ENCODE assay signal across 9 mouse cellular contexts in the genomic region with DNA sequence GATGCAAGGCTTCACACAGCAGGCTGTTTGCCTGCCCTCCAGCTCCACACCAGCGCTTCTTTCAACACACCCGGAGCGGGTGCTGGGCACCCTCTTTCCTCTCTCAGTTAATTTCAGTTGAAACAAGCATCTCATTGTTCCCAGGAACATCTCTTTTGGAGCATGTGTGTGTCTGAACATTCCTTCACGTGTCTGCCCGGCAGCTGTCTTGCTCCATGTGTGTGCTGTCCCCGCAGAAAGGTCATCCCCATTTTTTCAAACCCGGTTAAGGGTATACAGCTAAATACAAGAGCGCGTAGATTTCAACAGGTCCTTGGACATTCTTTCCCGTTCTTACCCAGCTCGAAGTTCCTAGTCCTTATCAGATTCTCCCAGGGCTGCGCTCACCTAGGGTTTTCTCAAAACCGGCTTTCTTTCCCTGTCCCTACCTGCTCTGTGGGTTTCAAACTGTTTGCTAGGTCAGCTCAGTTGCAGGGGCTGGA.
DNase-seq lines count a peak whose midpoint lies in the region; ATAC-seq lines count a peak whose summit lies in the region.
"Had no signal": no experiment of that assay in that cellular context is flagged by ENCODE, and none has a peak within 500 bp of the region (broad histone marks: within the 10 kb centered on the region; RNA-seq: fewer than 3 reads in every experiment).

No protein-coding gene starts in this region.

- H3K4me3 ChIP-seq in heart, embryonic 11.5 days (ENCODE audit: low read depth, low read length) = peak overlapping the region; percentile 15
- H3K4me3 ChIP-seq in midbrain, embryonic 14.5 days (replicated peaks; ENCODE audit: low read depth, low read length) = no peak overlapping the region

- peak overlapping the region; percentile 56 for H3K4me2 ChIP-seq in heart, embryonic 11.5 days
- H3K4me2 ChIP-seq in midbrain, embryonic 14.5 days (ENCODE audit: low read length) = peak overlapping the region; percentile 15; the same call in 1 of the 2 replicates

- no peak for ATAC-seq in heart, embryonic 11.5 days (replicated peaks; ENCODE audit: insufficient number of reproducible peaks, low FRiP score, low TSS enrichment)
- ATAC-seq in midbrain, embryonic 14.5 days (ENCODE audit: low FRiP score, low TSS enrichment) = no peak
- no peak for ATAC-seq in inflammation-experienced regulatory T-cells, adult 6 months
- ATAC-seq: CD4-positive, CD25-positive, alpha-beta regulatory T cell, adult 4 months had no signal

- WGBS in heart, embryonic 11.5 days (ENCODE audit: insufficient replicate concordance) = 10% methylated on average over 13 of the region's 13 CpGs
- WGBS in midbrain, embryonic 14.5 days = 17% methylated on average over 13 of the region's 13 CpGs

- no peaks in the 10 kb centered on the region for H3K36me3 ChIP-seq in heart, embryonic 11.5 days (ENCODE audit: control insufficient read depth, insufficient read depth, low read length)
- H3K36me3 ChIP-seq in midbrain, embryonic 14.5 days (ENCODE audit: control insufficient read depth, insufficient read depth, low read length) = no peaks in the 10 kb centered on the region

- H3K4me1 ChIP-seq in heart, embryonic 11.5 days (ENCODE audit: control insufficient read depth, insufficient read depth, low read length) = peaks cover 9% of the 10 kb centered on the region
- H3K4me1 ChIP-seq in midbrain, embryonic 14.5 days (ENCODE audit: control insufficient read depth, insufficient read depth, low read length) = no peaks in the 10 kb centered on the region

- no peak for DNase-seq in heart, adult 9 months (ENCODE audit: low spot score in 2 of 2)
- DNase-seq in embryo, embryonic 10.5 days (ENCODE audit: low spot score) = peak; percentile 51
- DNase-seq in heart, postnatal 4 days = peak; percentile 28
- DNase-seq in midbrain, embryonic 14.5 days = peak; percentile 20
- DNase-seq in layer of hippocampus, postnatal 36 days = no peak
- no peak for DNase-seq in kidney, adult 18-20 months

- H3K9ac ChIP-seq in heart, embryonic 11.5 days (ENCODE audit: low read depth, low read length) = 0 out of 2 replicates have a peak overlapping the region, but pooled peaks have one; percentile 52
- no peak overlapping the region for H3K9ac ChIP-seq in midbrain, embryonic 14.5 days (replicated peaks; ENCODE audit: low read length)

- H3K27ac ChIP-seq in heart, embryonic 11.5 days (ENCODE audit: low read depth, low read length) = no peak overlapping the region
- no peak overlapping the region for H3K27ac ChIP-seq in midbrain, embryonic 14.5 days (replicated peaks; ENCODE audit: low read depth, low read length)

- no peaks in the 10 kb centered on the region for H3K27me3 ChIP-seq in heart, embryonic 11.5 days (ENCODE audit: control insufficient read depth, insufficient read depth, low read length)
- H3K27me3 ChIP-seq in midbrain, embryonic 14.5 days (ENCODE audit: control insufficient read depth, insufficient read depth, low read length) = no peaks in the 10 kb centered on the region

- no peaks in the 10 kb centered on the region for H3K9me3 ChIP-seq in heart, embryonic 11.5 days (replicated peaks; ENCODE audit: control insufficient read depth, low read length)
- no peaks in the 10 kb centered on the region for H3K9me3 ChIP-seq in midbrain, embryonic 14.5 days (ENCODE audit: control insufficient read depth, low read length)

Comparison
In these comparisons a context has a peak if more than half of its experiments do, and no peak if none do; other contexts are left out.
1. DNase-seq: peak in embryo, embryonic 10.5 days (single experiment), heart, postnatal 4 days (single experiment) and midbrain, embryonic 14.5 days (single experiment); none in heart, adult 9 months (0 of 2), layer of hippocampus, postnatal 36 days (0 of 2) and kidney, adult 18-20 months (single experiment).